Mouse (Mus musculus): ENCODE results near the gene Tent4b.

Tent4b gene

DNA sequence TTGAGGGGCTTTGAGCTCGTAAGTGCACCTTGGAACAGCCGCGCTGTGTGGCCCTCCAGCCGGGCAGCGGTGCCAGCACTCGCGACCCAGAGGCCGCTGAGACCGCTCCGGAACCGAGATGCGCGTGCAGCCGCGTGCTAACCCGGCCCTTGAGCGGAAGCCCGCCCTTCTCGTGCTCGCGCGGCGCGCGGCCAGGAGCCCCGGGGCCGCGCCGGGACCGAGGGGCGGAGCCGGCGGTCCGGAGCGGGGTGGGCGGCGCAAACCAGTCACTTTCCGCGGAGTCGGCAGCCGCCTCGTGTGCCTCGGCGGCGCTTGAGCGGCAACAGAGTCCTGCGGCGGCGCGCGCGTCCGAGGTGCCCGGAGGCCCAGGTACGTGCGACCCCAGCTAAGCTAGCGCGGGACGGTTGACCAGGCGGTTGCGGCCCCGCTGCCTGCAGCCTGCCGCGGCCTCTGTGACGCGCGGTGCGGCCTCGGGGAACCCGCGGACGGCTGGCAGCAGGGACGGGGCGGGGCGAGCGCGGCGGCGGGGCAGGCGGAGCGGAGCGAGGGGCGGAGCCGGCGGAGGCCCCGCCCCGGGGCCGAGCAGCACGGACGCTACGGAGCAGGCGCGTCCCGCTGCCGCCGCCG is at the start of gene Tent4b:
Gene Tent4b (plus strand): TSS at position 269 of the 627 bp plus-strand sequence.
- peak; percentile 95 for DNase-seq

DNA sequence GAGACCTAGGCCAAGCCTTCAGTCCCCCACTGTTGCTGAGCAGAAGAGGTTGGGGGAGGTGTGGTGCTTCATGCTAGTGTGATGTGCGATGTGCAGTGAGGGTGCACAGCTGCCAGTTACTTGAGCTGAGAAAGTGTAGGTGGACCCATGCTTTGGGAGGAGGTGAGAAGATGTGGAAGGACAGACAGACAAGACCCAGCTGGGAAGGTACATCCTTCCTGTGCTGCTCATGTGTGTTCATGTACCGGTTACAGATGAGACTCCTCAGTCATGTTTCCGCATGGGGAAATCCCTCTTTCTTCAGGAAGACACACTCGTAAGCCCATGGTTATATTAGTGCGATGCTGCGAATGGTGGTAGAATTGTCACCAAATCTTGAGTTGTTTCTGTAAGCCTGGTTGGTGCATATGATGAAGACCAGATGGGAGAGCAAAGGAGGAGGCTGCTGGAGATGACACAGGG is 48.1 kb upstream of the Tent4b start:
- DNase-seq: no peak

- DNase-seq: no peak
Measured at GRCm38 (mm10) chr8:88160237-88160995, 38.6 kb upstream of the Tent4b start.

- DNase-seq: peak; percentile 76
Measured at GRCm38 (mm10) chr8:88161439-88161838, 37.6 kb upstream of the Tent4b start.

DNA sequence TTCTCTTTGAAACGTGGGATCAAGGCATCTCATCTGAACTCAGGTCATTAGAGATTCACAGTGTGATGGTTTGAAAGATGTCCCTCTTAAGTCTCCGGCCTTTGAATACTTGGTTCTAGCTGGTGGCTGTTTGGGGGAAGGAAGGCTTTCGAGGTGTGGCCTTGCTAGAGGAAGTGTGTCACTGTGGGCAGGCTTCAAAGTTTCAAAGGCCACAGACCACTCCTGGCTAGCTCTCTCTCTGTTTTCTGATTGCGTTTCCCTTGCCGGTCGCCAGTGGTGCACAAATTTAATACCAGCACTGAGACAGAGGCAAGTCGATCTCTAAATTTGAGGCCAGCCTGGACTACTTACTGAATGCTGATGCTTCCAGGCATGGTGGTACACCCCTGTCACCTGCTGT is 23.7 kb upstream of the Tent4b start:
- DNase-seq: no peak

DNA sequence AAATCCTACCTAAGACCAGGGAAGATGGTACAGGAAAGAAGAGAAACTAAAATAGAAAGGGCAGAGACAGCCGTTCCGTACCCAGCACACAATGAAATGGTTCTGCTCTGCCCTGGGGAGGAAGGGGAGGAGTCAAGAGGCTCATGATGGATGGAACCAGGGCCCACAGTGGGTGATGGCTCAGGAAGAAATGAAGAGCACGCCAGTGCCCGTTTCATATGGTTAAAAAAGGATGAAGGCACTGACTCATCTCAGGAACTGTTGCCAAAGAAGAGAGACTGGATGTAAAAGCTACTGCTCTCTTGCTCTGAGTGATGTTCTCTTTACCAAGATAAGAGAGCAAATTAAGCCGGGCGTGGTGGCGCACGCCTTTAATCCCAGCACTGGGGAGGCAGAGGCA is 21.7 kb upstream of the Tent4b start:
- no peak for DNase-seq

GRCm38 (mm10) chr8:88183121-88183520 is 15.9 kb upstream of the Tent4b start:
- no peak for DNase-seq

GRCm38 (mm10) chr8:88184914-88185313 is 14.1 kb upstream of the Tent4b start:
- no peak for DNase-seq

DNA sequence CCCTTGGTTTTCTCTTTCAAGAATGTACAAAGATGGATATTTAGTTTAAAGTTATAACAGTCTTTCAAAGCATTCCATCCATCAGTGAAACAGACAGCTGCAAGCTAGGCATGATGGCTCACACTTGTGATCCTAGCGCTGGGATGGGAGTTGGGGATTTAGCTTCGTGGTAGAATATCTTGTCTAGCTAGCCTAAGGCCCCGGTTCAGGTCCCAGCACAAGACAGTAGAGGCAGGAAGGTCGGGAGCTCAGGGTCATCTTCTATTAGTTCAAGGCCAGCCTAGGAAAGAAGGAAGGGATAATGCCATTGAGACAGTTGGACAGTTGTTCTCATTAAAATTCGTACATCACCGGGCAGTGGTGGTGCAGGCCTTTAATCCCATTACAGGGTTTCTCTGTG is 13.3 kb upstream of the Tent4b start:
- DNase-seq: no peak

DNA sequence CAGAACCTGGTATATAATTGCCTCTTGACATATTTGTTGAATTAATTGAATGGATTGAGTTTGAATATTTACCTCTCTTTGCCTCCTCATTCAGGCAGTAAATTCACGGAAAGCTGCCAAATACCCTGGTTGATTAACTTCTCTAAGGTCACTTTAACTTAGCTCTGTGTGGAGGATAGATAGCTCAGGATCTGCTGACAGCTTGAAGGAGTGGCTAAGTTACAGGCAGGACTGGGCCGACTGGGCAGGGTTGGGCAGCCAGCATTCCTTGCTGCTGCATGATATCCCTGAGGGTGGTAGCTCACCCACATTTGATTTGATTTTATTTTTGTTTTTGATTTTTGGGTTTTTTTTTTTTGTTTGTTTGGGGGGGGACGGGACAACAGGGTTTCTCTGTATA is 1.7 kb upstream of the Tent4b start:
- DNase-seq: peak; percentile 71

DNA sequence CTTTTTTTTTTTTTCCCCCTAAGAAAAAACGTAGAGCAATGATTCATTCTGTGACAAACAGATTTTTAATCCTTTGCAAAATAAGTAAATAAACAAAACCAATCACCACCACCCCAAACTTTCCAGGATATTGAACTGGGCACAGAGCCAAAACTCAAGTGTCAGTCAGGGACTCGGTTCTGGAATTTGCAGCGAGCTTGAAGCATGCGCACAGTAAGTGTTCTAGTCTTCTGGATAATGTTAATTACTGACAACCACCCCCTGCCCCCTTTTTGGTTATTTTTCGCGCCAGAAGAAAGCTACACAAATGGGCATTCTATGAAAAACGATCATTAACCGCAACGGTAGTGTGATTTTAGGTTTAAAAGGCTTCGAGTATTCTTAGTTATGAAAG is 465 bp upstream of the Tent4b start:
- DNase-seq: no peak

DNA sequence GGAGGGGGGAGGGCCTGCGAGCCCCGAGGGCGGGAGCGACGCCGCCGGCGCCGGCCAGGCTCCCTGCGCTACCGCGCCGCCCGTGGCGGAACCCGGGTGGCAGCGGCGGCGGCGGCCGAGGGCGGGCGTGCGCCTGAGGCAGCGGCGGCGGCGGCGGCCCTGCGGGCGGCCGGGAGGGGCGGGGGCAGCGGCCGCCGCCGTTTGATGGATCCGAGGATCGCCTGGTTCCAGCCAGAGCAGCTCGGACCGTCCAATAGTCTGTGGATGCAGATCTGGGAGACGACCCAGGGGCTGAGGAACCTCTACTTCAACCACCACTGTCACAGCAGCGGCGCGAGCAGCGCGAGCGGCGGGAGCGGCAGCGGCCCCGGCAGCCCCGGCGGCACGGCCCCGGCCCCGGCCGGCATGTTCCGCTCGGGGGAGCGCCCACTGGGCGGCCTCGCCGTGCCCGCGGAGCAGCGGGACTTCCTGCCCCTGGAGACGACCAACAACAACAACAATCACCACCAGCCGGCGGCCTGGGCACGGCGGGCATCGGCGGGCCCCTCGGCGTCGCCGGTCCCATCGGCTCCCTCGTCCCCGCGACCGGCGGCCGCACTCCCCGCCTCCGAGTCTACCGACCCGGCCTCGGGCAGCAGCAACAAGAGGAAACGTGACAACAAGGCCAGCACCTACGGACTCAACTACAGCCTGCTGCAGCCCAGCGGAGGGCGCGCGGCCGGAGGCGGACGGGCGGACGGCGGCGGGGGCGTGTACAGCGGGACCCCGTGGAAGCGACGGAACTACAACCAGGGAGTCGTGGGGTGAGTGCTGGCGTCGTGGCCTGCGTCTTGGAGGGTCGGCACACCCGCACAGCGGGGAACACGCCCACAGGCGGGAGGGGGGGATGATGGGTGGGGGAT is 938 bp downstream of the Tent4b start:
- peak; percentile 43 for DNase-seq

GRCm38 (mm10) chr8:88200724-88201495 is 1.9 kb downstream of the Tent4b start:
- no peak for DNase-seq

DNA sequence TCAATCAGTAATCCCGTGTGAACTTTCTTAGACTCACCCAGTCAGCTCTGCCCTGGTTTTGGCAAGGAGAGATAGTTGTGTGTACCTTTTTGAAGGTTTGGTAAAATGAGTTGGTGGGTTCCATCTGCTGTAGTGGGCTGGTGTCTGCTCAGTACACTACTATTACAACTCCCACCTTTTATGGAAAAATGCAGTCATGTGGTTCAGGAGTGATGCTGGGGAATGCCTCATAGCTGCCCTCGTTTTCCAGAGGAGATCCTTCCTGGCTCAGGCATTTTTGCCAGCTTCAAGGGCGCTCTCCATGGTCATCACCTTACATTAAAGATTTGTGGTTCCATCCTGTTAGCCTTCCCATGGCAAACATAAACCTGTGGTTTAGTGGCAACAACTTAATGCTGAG is 2.6 kb downstream of the Tent4b start:
- DNase-seq: no peak

DNA sequence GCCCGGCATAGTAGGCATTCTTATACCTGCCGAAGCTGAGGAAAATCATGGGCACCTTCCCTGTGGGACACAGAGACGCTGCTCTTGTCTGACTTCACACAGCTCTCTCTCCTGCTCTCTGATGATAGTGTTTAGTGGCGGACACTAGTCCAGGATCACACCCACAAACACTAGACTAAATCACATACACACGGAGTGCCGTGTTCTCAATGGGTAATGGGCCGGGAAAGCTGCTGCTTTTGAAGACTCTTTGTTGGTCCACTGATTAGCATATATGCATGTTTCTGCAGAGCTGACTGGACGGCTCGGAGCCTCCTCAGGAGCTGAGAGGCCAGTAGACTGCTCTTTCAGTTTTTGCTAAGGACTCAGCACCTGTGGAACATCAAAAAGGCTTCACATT is 7.0 kb downstream of the Tent4b start:
- DNase-seq: no peak

DNA sequence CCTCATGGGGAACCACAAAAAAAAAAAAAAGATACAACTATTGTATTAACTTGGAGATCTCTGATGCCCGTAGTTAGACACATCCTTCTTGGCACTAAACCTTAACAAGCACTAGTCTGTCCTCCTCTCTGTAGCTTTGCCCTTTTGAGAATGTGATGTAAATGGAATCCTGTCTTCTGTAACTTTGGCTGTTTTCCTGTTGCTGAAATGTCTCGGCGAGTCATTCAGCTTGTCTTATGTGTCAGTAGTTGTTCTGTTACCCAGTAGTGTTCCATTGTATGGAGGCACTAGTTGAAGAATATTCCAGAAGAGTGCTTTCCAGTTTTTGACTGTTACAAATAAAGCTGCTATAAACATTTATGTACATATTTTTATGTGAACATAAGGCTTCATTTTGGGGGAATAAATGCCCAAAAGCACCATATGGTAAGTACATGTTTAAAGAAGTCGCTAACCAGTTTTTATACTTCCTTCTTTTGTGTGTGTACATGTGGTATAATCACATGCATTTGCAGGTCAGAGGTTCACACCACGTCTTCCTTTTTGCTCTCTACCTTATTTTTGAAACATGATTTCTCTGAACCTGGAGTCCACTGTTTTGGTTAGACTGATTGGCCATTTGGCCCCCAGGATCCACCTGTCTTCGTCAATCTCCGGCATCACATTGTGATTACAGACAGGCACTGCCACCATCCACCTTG is 8.3 kb downstream of the Tent4b start:
- no peak for DNase-seq

- DNase-seq: peak; percentile 88
Measured at GRCm38 (mm10) chr8:88209930-88210827, 11.2 kb downstream of the Tent4b start.

DNA sequence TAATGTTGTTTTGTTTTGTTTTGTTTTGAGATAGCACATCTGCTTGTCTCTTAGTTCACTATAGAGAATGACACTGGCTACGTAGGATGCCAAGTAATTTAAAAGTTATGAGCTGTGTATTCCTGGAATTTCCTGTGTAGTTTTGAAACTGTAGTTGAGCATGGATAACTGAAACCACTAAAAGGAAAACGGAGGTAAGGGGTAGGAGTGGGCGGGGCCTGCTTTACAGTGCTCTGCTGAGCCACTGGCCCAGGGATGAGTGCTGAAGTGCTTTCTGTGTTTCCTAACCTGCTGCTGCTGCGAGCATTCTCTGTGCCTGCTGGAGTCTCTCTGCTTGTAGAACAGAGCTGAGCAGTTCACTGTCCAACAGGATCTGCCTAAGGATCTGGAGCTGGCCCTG is 22.3 kb downstream of the Tent4b start:
- DNase-seq: no peak

DNA sequence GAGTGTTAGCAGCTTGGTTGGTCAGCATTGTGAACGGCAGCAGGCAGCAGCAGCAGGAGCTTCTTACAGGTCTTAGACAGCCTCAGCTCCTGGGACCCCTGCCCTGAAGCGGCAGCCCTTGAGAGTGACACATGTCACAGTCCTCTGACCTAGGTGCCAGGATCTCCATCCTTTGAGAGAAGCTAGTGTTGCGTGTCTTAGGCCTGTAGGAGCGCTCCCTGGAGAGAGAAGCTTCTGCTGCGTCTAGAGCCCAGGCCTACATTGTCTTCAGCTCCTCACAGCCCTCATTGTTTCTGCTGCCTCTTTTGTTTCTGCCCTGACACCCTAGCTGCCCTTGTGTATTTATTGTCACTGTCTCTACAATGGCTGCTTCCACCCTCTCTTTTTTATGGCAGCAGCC is 26.3 kb downstream of the Tent4b start:
- DNase-seq: no peak

GRCm38 (mm10) chr8:88227851-88228250 is 28.8 kb downstream of the Tent4b start:
- peak; percentile 36 for DNase-seq

DNA sequence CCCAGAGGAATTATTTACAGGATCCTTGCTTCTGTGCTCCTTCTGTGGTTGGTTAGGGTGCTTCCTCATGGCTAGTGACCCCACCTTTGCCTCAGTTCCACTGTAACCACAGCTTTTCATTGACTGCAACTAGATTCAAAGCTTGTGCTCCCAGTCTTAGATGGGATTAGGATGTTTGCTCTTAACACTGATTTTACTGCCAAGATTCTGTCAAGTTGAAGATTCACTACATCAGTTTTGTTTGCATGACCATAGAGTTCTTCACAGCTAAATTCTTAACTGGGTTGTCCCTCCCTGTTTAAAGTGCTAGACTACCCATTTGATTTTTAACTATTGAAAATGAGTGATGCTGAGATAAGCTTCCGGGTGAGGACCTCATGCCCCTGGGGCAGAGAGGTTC is 29.3 kb downstream of the Tent4b start:
- DNase-seq: peak; percentile 60

Measured in kidney, adult 9 months (tissue).